Mouse (Mus musculus) embryo, embryonic 9.5 days (tissue): ENCODE data around the gene Prmt6.

Experiments
- DNase-seq: peaks from one replicate; pipeline ENCODE4 v3.0.0-alpha.2; 2017; ENCODE audit errors: extremely low spot score

Prmt6 gene

GRCm38 (mm10) chr3:110250839-110251700 is at the start of gene Prmt6:
TSS of gene Prmt6 (minus strand) at chr3:110250998.
- DNase-seq, result peak; percentile 89

GRCm38 (mm10) chr3:110290485-110291045 is 39.8 kb upstream of the Prmt6 start:
- no peak for DNase-seq

DNA sequence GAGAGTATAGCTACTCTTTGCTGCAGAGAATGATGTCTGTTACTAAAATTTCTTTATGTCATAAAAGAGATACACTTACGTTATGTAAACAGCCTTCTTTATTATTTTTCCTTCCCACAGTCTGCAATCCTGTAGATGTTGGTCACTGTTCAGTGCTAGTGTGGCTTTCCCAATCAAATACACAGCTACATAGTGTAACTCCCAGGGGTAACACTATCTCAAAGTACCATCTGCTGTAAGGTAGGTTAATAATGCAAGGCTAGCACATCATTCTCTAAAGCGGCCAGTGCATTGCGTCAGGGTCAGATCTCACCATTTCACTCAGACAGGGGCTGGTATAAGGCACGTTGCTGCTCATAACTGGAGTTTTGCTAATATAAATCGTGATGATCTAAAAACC is 31.9 kb upstream of the Prmt6 start:
- no peak for DNase-seq

GRCm38 (mm10) chr3:110267790-110268189 is 17.0 kb upstream of the Prmt6 start:
- no peak for DNase-seq

DNA sequence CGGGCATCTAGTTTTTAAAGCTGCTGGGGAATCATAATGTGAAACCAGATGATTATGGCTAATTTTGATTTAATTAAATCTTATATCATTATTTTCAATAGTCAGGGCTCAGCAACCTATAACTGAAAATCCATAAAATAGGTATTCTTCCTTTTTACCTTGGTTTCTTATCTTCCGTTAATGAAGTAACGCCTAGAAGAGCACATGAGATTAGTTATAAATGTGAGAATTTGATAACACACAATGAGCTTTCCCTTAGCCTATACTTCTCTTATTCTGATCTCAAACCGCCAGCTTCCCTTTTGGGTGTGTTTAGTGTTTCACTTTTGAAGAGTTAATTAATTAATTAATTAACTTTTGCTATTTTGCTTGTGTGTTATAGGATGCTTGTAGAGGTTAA is 2.3 kb upstream of the Prmt6 start:
- no peak for DNase-seq

DNA sequence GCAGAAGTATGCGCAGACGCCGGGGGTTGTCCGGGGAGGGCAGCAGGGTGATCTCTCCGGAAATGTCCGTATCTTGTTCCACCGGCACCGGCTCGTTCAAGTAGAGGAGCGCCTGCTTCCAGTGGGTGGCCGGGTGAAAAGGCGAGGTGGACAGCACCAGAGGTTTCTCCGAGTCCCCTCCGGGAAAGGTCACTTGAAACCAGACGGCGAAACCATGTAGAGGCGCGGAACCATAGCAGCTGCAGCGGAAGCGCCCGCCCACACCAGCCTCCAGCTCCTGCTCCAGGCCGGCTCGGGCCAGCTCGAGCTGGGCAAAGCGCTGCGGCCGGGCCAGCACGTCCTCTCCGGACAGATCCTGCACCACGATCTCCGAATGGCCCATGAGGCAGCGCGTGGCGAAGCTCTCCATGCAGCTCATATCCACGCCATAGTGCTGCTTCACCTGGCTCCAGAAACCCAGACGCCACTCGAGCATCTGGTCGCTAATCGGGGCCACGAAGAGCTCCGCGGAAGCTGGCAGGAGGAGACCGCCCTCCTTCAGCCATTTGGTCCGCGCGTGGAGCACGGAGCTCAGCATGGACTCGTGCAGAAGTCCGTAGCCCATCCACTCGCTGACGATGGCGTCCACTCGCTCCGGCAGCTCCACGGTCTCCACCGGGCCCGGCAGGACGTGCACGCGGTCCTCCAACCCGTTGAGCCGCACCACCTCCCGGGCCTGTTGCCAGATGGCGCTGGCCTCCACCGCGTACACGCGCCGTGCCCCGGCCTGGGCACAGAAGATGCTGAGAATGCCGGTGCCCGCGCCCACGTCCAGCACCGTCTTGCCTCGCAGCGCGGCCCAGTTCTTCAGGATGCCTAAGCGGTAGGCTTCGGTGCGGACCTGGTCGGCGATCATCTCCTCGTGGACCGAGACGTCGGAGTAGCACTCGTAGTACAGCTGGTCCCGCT is 633 bp downstream of the Prmt6 start:
- peak; percentile 79 for DNase-seq

DNA sequence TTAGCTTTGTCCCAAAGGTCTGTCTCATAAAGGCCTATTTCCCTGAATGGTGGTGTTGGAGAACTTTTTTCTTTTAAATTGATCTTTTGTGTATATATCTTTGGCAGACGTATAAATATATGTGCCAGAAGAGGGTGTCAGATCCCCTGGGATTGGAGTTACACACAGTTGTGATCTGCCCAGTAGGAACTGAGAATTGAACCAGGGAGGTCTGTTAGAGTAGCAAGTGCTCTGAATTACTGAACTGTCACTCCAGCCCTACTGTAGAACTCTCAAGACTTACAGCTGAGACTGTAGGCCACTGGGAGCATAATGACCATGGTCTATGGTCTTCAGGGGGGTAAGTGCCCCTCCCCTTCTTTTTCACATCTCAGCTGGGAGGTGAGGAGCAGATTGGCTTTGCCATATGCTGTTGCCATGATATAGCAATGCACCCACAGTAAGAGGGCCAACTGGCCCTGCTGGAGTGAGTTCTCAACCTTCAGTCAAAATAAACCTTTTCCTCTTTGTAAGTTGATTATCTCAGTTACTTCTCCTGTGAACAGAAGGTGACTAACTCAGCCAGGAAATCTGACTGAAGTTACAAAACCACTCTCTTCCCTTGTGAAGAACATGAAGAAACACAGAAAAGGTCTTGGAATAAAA is 13.9 kb downstream of the Prmt6 start:
- no peak for DNase-seq
